Comparison of ENCODE assay signal across 24 mouse cellular contexts in the genomic region with DNA sequence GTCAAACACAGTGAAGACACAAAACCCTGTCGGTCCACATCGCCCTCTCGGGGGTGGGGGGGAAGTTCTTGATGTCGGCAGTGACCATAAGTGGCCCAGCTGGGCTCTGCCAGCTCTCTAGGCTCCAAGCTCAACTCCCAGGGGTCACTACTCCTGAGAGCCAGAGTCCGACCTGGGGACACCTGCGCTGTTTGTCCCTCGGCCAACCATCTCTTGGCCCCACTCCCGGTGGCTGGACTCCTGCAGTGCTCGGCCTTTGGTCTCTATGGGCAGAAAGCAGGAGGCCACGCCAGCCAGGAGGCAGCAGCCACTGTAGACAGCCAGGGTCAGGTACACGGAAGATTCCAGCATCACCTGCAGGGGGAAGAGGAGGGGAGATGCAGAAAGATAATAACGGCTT. TPM values are rescaled to one million over a fixed set of nuclear protein-coding genes. Genes with fewer than 3 reads are reported as not detected.
A peak's percentile ranks its signal among the peaks of the same experiment; 100 is the strongest.
DNase-seq lines count a peak whose midpoint lies in the region; ATAC-seq lines count a peak whose summit lies in the region.
"Had no signal": no experiment of that assay in that cellular context is flagged by ENCODE, and none has a peak within 500 bp of the region (broad histone marks: within the 10 kb centered on the region; RNA-seq: fewer than 3 reads in every experiment).

No protein-coding gene starts in this region.

- H3K36me3 ChIP-seq in kidney, embryonic 15.5 days = no peaks in the 10 kb centered on the region
- H3K36me3 ChIP-seq in heart, embryonic 12.5 days = no peaks in the 10 kb centered on the region
- H3K36me3 ChIP-seq: embryonic facial prominence, embryonic 13.5 days; limb, embryonic 13.5 days; midbrain, embryonic 10.5 days had no signal

- no peak overlapping the region for H3K4me3 ChIP-seq in kidney, embryonic 15.5 days (replicated peaks)
- H3K4me3 ChIP-seq in heart, embryonic 12.5 days = no peak overlapping the region
- H3K4me3 ChIP-seq: embryonic facial prominence, embryonic 13.5 days; heart, adult 2 months; hindbrain, embryonic 13.5 days; limb, embryonic 13.5 days; midbrain, embryonic 10.5 days; neural tube, embryonic 12.5 days had no signal

- H3K27me3 ChIP-seq in kidney, embryonic 15.5 days = no peaks in the 10 kb centered on the region
- H3K27me3 ChIP-seq in heart, embryonic 12.5 days (replicated peaks) = peaks cover 9% of the 10 kb centered on the region; the same call in 1 of the 2 replicates
- H3K27me3 ChIP-seq: embryonic facial prominence, embryonic 13.5 days; hindbrain, embryonic 13.5 days; neural tube, embryonic 12.5 days; Patski had no signal

- H3K4me1 ChIP-seq in kidney, embryonic 15.5 days = peaks cover 9% of the 10 kb centered on the region; the same call in 1 of the 2 replicates
- H3K4me1 ChIP-seq in heart, embryonic 12.5 days (replicated peaks) = peaks cover 8% of the 10 kb centered on the region; the same call in 1 of the 2 replicates
- H3K4me1 ChIP-seq: limb, embryonic 13.5 days had no signal

- H3K9me3 ChIP-seq in kidney, embryonic 15.5 days (replicated peaks) = no peaks in the 10 kb centered on the region
- H3K9me3 ChIP-seq in heart, embryonic 12.5 days (replicated peaks) = no peaks in the 10 kb centered on the region
- H3K9me3 ChIP-seq: embryonic facial prominence, embryonic 13.5 days; hindbrain, embryonic 13.5 days; limb, embryonic 13.5 days had no signal

- WGBS in kidney, embryonic 15.5 days = 84% methylated on average over 12 of the region's 12 CpGs
- 81% methylated on average over 12 of the region's 12 CpGs for WGBS in heart, embryonic 12.5 days

- DNase-seq in kidney, adult 11 months = peak; percentile 93
- peak; percentile 79 for DNase-seq in cerebellum, adult 11-12 months
- peak; percentile 79 for DNase-seq in cerebellum, adult 9-11 months
- DNase-seq in kidney, postnatal 10 days = peak; percentile 81
- no peak for DNase-seq in layer of hippocampus, adult 18-20 months (ENCODE audit: low spot score in 2 of 2)
- DNase-seq: heart, adult 2 months; lung, embryonic 14.5 days; lung, postnatal 4 days had no signal

- H3K27ac ChIP-seq in kidney, embryonic 15.5 days = no peak overlapping the region
- no peak overlapping the region for H3K27ac ChIP-seq in heart, embryonic 12.5 days (ENCODE audit: poor library complexity, severe bottlenecking)
- H3K27ac ChIP-seq: embryonic facial prominence, embryonic 13.5 days; heart, adult 2 months; hindbrain, embryonic 13.5 days; limb, embryonic 13.5 days; midbrain, embryonic 10.5 days; neural tube, embryonic 12.5 days; stomach, postnatal 0 days had no signal

- H3K9ac ChIP-seq in kidney, embryonic 15.5 days = no peak overlapping the region
- no peak overlapping the region for H3K9ac ChIP-seq in heart, embryonic 12.5 days
- H3K9ac ChIP-seq: embryonic facial prominence, embryonic 13.5 days; hindbrain, embryonic 13.5 days; limb, embryonic 13.5 days; lung, embryonic 14.5 days; neural tube, embryonic 12.5 days had no signal

- no peak overlapping the region for H3K4me2 ChIP-seq in kidney, embryonic 15.5 days
- H3K4me2 ChIP-seq in heart, embryonic 12.5 days = no peak overlapping the region
- H3K4me2 ChIP-seq: embryonic facial prominence, embryonic 13.5 days; hindbrain, embryonic 13.5 days; limb, embryonic 13.5 days; lung, embryonic 14.5 days; neural tube, embryonic 12.5 days had no signal

- no peak for ATAC-seq in kidney, embryonic 15.5 days (replicated peaks; ENCODE audit: low FRiP score)
- ATAC-seq in granulocyte monocyte progenitor cell, adult 5-6 weeks (replicated peaks; ENCODE audit: poor library complexity, severe bottlenecking) = no peak
- ATAC-seq in heart, embryonic 12.5 days (ENCODE audit: insufficient number of reproducible peaks, low FRiP score) = no peak
- ATAC-seq: activated CD4-positive, CD25-positive, alpha-beta regulatory T cell, adult 4 months; Patski had no signal

RNA-seq across cellular contexts. Expression of gene Dao, which starts 24.6 kb away (rescaled TPM):
- 14.2 and 14.9 TPM in 2 replicates for polyA plus RNA-seq in kidney, embryonic 15.5 days (2015; fragmentation: Nextera tagmentation; extraction: Ambion mirVana)
- total RNA-seq in granulocyte monocyte progenitor cell, adult 5-6 weeks (2014; fragmentation: Nextera tagmentation) = not detected in 2 replicates
- not detected in 2 replicates for total RNA-seq in granulocyte monocyte progenitor cell, adult 5-6 weeks (2017)
- not detected in 2 replicates for polyA plus RNA-seq in heart, embryonic 12.5 days (2016; fragmentation: Nextera tagmentation; extraction: Ambion mirVana)
- not detected for total RNA-seq in layer of hippocampus, adult 18-20 months (2021)
- total RNA-seq: common myeloid progenitor, adult 5-6 weeks; gastrocnemius, adult 8-10 months; heart, adult 2 months; monocyte, adult 5-6 weeks had no signal
- polyA plus RNA-seq: C2C12; embryonic facial prominence, embryonic 13.5 days; heart, adult 2 months; heart, postnatal 0 days; hindbrain, embryonic 13.5 days; limb, embryonic 13.5 days; lung, embryonic 14.5 days; midbrain, embryonic 10.5 days; neural tube, embryonic 12.5 days had no signal

RNA-seq across cellular contexts. Expression of gene Ssh1, which starts 34.4 kb away (rescaled TPM):
- 14.7 and 18.3 TPM in 2 replicates for polyA plus RNA-seq in kidney, embryonic 15.5 days (2015; fragmentation: Nextera tagmentation; extraction: Ambion mirVana)
- total RNA-seq in granulocyte monocyte progenitor cell, adult 5-6 weeks (2014; fragmentation: Nextera tagmentation) = 5.9 and 15.0 TPM in 2 replicates
- total RNA-seq in granulocyte monocyte progenitor cell, adult 5-6 weeks (2017) = 1.9 and 2.4 TPM in 2 replicates
- 19.0 and 21.4 TPM in 2 replicates for polyA plus RNA-seq in heart, embryonic 12.5 days (2016; fragmentation: Nextera tagmentation; extraction: Ambion mirVana)
- total RNA-seq in layer of hippocampus, adult 18-20 months (2021) = 10 to 100 TPM; 27.5 to 29.2 TPM

RNA-seq across cellular contexts. Expression of gene Usp30, which starts 37.1 kb away (rescaled TPM):
- polyA plus RNA-seq in kidney, embryonic 15.5 days (2015; fragmentation: Nextera tagmentation; extraction: Ambion mirVana) = 12.2 and 14.3 TPM in 2 replicates
- 5.5 and 6.5 TPM in 2 replicates for total RNA-seq in granulocyte monocyte progenitor cell, adult 5-6 weeks (2014; fragmentation: Nextera tagmentation)
- 3.0 and 5.6 TPM in 2 replicates for total RNA-seq in granulocyte monocyte progenitor cell, adult 5-6 weeks (2017)
- polyA plus RNA-seq in heart, embryonic 12.5 days (2016; fragmentation: Nextera tagmentation; extraction: Ambion mirVana) = 9.0 and 10.5 TPM in 2 replicates
- total RNA-seq in layer of hippocampus, adult 18-20 months (2021) = 10 to 100 TPM; 39.9 to 42.2 TPM

Comparison
In these comparisons a context has a peak if more than half of its experiments do, and no peak if none do; other contexts are left out.
1. DNase-seq: peak in kidney, adult 11 months (single experiment), cerebellum, adult 11-12 months (single experiment), cerebellum, adult 9-11 months (single experiment) and kidney, postnatal 10 days (single experiment); none in layer of hippocampus, adult 18-20 months (0 of 2).
2. RNA of gene Usp30, which starts 37.1 kb away (total RNA-seq): 39.9 to 42.2 TPM in layer of hippocampus, adult 18-20 months; 3.0 to 6.5 TPM in granulocyte monocyte progenitor cell, adult 5-6 weeks; every median in the first group is over 4 times any median in the second.